Mouse (Mus musculus) heart, embryonic 13.5 days (tissue): Measurements from ENCODE around the gene Nuf2. TPM values are rescaled to one million over a fixed set of nuclear protein-coding genes. Genes with fewer than 3 reads are reported as not detected.

Source experiments
- ATAC-seq: fragments of 200-750 bp; cut with Nextera tagmentation; 2 replicates; pipeline ENCODE4 v1.8.0; 2017; ENCODE audit warnings: moderate TSS enrichment; ENCODE audit not compliant: insufficient number of reproducible peaks, low FRiP score, low TSS enrichment; ENCODE audit errors: extremely low read depth
- H3K27ac ChIP-seq: fragments of 300-500 bp; sonication (generic); replicated peaks from 2 replicates; pipeline ENCODE4 v1.5.1; 2015; ENCODE audit warnings: moderate library complexity, mild to moderate bottlenecking, inconsistent platforms
- H3K27me3 ChIP-seq: fragments of 300-500 bp; sonication (generic); replicated peaks from 2 replicates; pipeline ENCODE4 v1.6.1; 2015; ENCODE audit warnings: mild to moderate bottlenecking, inconsistent platforms
- H3K36me3 ChIP-seq: fragments of 300-500 bp; sonication (generic); 2 replicates; pipeline ENCODE4 v1.6.1; 2015; ENCODE audit warnings: mild to moderate bottlenecking, inconsistent platforms
- H3K4me1 ChIP-seq: fragments of 300-500 bp; sonication (generic); 2 replicates; pipeline ENCODE4 v1.6.1; 2015; ENCODE audit warnings: inconsistent platforms
- H3K4me2 ChIP-seq: fragments of 300-500 bp; sonication (generic); 2 replicates; pipeline ENCODE4 v1.6.1; 2015; ENCODE audit warnings: inconsistent platforms, mild to moderate bottlenecking, moderate library complexity
- H3K4me3 ChIP-seq: fragments of 300-500 bp; sonication (generic); 2 replicates; pipeline ENCODE4 v1.5.1; 2015; ENCODE audit warnings: moderate library complexity, mild to moderate bottlenecking, inconsistent platforms
- H3K9ac ChIP-seq: fragments of 300-500 bp; sonication (generic); 2 replicates; pipeline ENCODE4 v1.6.1; 2015; ENCODE audit warnings: inconsistent platforms, mild to moderate bottlenecking, moderate library complexity
- H3K9me3 ChIP-seq: fragments of 300-500 bp; sonication (generic); 2 replicates; pipeline ENCODE4 v1.6.1; 2016; ENCODE audit warnings: inconsistent platforms
- WGBS: fragments of 180-500 bp; shearing (Covaris S2); methylation state at CpG from one replicate; pipeline ENCODE4 v1.1.7; 2015; ENCODE audit warnings: mixed read lengths; 5-methylcytosine and 5-hydroxymethylcytosine counted together
- polyA plus RNA-seq: library from polyadenylated mRNA; unstranded; fragments of >200 nt; fragmentation: Nextera tagmentation; extraction: Ambion mirVana; gene quantifications from 2 replicates; pipeline ENCODE4 v1.2.1, GENCODE M21; 2015

Nuf2 gene
- polyA plus RNA-seq, result 41.5 and 43.6 TPM in 2 replicates

GRCm38 (mm10) chr1:169530876-169531701, at the start of gene Nuf2:
Gene Nuf2 (minus strand): TSS chr1:169531464.
- peak within 1 kb of the TSS; percentile 69 for H3K4me2 ChIP-seq
- ATAC-seq, result peak; percentile 99
- H3K4me3 ChIP-seq, result peak within 1 kb of the TSS; percentile 65
- peaks cover 24% of the 10 kb centered on the region for H3K4me1 ChIP-seq
- H3K9me3 ChIP-seq, result no peaks in the 10 kb centered on the region
- under 1% methylated on average over 39 of the region's 39 CpGs for WGBS
- no peaks in the 10 kb centered on the region for H3K27me3 ChIP-seq
- peak within 1 kb of the TSS; percentile 79 for H3K9ac ChIP-seq
- H3K36me3 ChIP-seq, result peaks cover 24% of the 10 kb centered on the region
- H3K27ac ChIP-seq, result peak within 1 kb of the TSS; percentile 87

GRCm38 (mm10) chr1:169579572-169579971, 48.3 kb upstream of the Nuf2 start:
- Histone ChIP-seq H3K4me3 (no peak overlapping the region), H3K9me3 (no peaks in the 10 kb centered on the region), H3K27me3 (no peaks in the 10 kb centered on the region), H3K9ac (no peak overlapping the region), H3K27ac (no peak overlapping the region), H3K36me3 (no peaks in the 10 kb centered on the region), H3K4me1 (no peaks in the 10 kb centered on the region), H3K4me2 (no peak overlapping the region)
- ATAC-seq, result no peak
- WGBS, result 66% methylated on average over 3 of the region's 3 CpGs

- Histone ChIP-seq H3K9ac (no peak overlapping the region), H3K4me3 (no peak overlapping the region), H3K9me3 (no peaks in the 10 kb centered on the region), H3K4me1 (no peaks in the 10 kb centered on the region), H3K4me2 (no peak overlapping the region), H3K27me3 (no peaks in the 10 kb centered on the region), H3K36me3 (no peaks in the 10 kb centered on the region), H3K27ac (no peak overlapping the region)
- ATAC-seq, result no peak
Observed at GRCm38 (mm10) chr1:169574136-169574535, 42.9 kb upstream of the Nuf2 start.

DNA sequence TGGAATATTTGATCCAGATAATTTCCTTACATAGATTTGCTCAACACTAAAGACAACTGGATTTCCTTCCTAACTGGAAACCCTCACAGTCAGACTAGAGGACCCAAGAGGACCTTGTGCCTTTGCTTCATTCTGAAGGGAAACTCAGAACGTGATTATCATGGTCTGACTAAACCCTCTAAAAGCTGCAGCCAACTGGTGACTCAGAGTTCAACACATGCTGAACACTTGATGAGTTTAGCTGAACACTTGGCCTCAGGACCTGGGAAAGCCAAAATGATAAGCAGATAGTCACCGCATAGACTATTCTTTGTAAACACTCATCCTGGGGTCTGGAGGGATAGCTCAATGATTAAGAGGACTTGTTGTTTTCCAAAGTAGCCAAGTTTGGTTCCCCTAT, 24.4 kb upstream of the Nuf2 start:
- Histone ChIP-seq H3K36me3 (no peaks in the 10 kb centered on the region), H3K27me3 (no peaks in the 10 kb centered on the region), H3K4me2 (no peak overlapping the region), H3K27ac (no peak overlapping the region), H3K4me3 (no peak overlapping the region), H3K4me1 (no peaks in the 10 kb centered on the region), H3K9me3 (no peaks in the 10 kb centered on the region), H3K9ac (no peak overlapping the region)
- WGBS, result 48% methylated on average over 2 of the region's 2 CpGs
- ATAC-seq, result no peak

- H3K4me1 ChIP-seq, result no peaks in the 10 kb centered on the region
- H3K4me2 ChIP-seq, result no peak overlapping the region
- H3K27ac ChIP-seq, result no peak overlapping the region
- ATAC-seq, result no peak
- no peaks in the 10 kb centered on the region for H3K9me3 ChIP-seq
- H3K27me3 ChIP-seq, result no peaks in the 10 kb centered on the region
- WGBS, result 74% methylated on average over 4 of the region's 4 CpGs
- H3K36me3 ChIP-seq, result no peaks in the 10 kb centered on the region
- no peak overlapping the region for H3K9ac ChIP-seq
- no peak overlapping the region for H3K4me3 ChIP-seq
Observed at GRCm38 (mm10) chr1:169555019-169555418, 23.8 kb upstream of the Nuf2 start.

GRCm38 (mm10) chr1:169553446-169553845, 22.2 kb upstream of the Nuf2 start:
- Histone ChIP-seq H3K4me1 (no peaks in the 10 kb centered on the region), H3K27me3 (no peaks in the 10 kb centered on the region), H3K9ac (no peak overlapping the region), H3K36me3 (no peaks in the 10 kb centered on the region), H3K4me3 (no peak overlapping the region), H3K9me3 (no peaks in the 10 kb centered on the region), H3K27ac (no peak overlapping the region), H3K4me2 (no peak overlapping the region)
- no peak for ATAC-seq
- 62% methylated on average over 7 of the region's 7 CpGs for whole genome bisulfite sequencing

GRCm38 (mm10) chr1:169540415-169540814, 9.2 kb upstream of the Nuf2 start:
- H3K4me3 ChIP-seq, result no peak overlapping the region
- H3K4me1 ChIP-seq, result no peaks in the 10 kb centered on the region
- no peak for ATAC-seq
- H3K9me3 ChIP-seq, result no peaks in the 10 kb centered on the region
- 65% methylated on average over 6 of the region's 6 CpGs for WGBS
- H3K36me3 ChIP-seq, result no peaks in the 10 kb centered on the region
- no peak overlapping the region for H3K4me2 ChIP-seq
- no peak overlapping the region for H3K9ac ChIP-seq
- no peaks in the 10 kb centered on the region for H3K27me3 ChIP-seq
- no peak overlapping the region for H3K27ac ChIP-seq

- peak overlapping the region; percentile 65 for H3K4me3 ChIP-seq
- H3K4me1 ChIP-seq, result peaks cover 16% of the 10 kb centered on the region
- H3K9ac ChIP-seq, result peak overlapping the region; percentile 72
- peak overlapping the region; percentile 87 for H3K27ac ChIP-seq
- peak overlapping the region; percentile 69 for H3K4me2 ChIP-seq
- 10% methylated on average over 11 of the region's 11 CpGs for WGBS
- H3K27me3 ChIP-seq, result no peaks in the 10 kb centered on the region
- H3K9me3 ChIP-seq, result no peaks in the 10 kb centered on the region
- ATAC-seq, result 0 out of 2 replicates have a peak, but pooled peaks have one; percentile 41
- peaks cover 17% of the 10 kb centered on the region for H3K36me3 ChIP-seq
Observed at GRCm38 (mm10) chr1:169531702-169532535, 655 bp upstream of the Nuf2 start.

DNA sequence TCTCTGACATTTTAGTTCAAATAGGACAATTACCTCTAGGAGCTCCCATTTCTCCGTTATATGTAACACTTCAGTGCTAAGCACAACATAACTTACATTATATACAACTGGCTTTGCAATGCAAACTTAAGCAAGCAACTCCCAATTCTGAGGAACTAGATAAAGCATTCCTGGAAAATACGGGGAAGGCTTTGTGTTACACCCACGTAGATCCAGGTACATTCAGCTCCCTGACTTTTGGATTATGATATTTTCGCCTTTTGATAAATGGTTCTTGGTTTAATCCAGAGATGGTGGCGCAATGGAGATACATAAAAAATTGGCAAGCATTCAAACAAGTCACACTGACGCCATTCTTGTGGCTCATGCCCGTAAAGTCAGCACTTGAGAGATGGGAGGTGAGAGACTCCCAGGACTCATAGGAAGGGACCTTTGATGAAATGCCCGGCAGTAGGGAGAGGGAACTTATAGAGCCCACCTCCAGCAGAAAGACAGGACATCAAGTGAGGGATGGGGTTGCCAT, 1.2 kb downstream of the Nuf2 start:
- Histone ChIP-seq H3K9me3 (no peaks in the 10 kb centered on the region), H3K4me1 (peaks cover 24% of the 10 kb centered on the region), H3K9ac (peak overlapping the region; percentile 79), H3K27me3 (no peaks in the 10 kb centered on the region), H3K27ac (no peak overlapping the region), H3K4me3 (peak overlapping the region; percentile 65), H3K36me3 (peaks cover 30% of the 10 kb centered on the region), H3K4me2 (peak overlapping the region; percentile 69)
- ATAC-seq, result no peak
- 74% methylated on average over 8 of the region's 8 CpGs for WGBS

- H3K9me3 ChIP-seq, result no peaks in the 10 kb centered on the region
- no peaks in the 10 kb centered on the region for H3K27me3 ChIP-seq
- no peak for ATAC-seq
- H3K4me3 ChIP-seq, result no peak overlapping the region
- peaks cover 69% of the 10 kb centered on the region for H3K36me3 ChIP-seq
- 91% methylated on average over 5 of the region's 5 CpGs for WGBS
- H3K4me1 ChIP-seq, result peaks cover 24% of the 10 kb centered on the region
- no peak overlapping the region for H3K27ac ChIP-seq
- H3K4me2 ChIP-seq, result no peak overlapping the region
- no peak overlapping the region for H3K9ac ChIP-seq
Observed at GRCm38 (mm10) chr1:169526006-169526680, 5.1 kb downstream of the Nuf2 start.

DNA sequence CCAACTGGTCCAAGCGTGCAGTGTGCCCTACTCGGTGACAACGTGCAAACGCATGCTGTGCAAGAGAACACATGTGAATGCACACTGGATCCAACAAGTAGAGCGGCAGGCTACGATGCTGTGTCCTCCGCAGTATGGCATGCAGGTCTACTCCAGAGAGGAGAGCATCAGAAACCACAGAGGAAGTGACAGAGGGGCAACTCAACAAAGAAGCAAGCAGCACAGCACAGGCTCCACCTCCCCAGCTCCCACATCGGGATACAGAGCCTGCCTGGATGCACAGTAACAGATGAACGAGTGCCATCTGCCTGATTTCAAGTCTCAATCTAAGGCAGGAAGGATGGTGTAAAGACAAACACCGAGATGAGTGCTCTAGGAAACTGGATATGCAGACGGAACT, 11.9 kb downstream of the Nuf2 start:
- no peak overlapping the region for H3K4me2 ChIP-seq
- no peaks in the 10 kb centered on the region for H3K9me3 ChIP-seq
- ATAC-seq, result no peak
- peaks cover 79% of the 10 kb centered on the region for H3K36me3 ChIP-seq
- no peaks in the 10 kb centered on the region for H3K27me3 ChIP-seq
- 89% methylated on average over 11 of the region's 11 CpGs for WGBS
- no peaks in the 10 kb centered on the region for H3K4me1 ChIP-seq
- H3K9ac ChIP-seq, result no peak overlapping the region
- no peak overlapping the region for H3K4me3 ChIP-seq
- no peak overlapping the region for H3K27ac ChIP-seq
